In the genomic region with DNA sequence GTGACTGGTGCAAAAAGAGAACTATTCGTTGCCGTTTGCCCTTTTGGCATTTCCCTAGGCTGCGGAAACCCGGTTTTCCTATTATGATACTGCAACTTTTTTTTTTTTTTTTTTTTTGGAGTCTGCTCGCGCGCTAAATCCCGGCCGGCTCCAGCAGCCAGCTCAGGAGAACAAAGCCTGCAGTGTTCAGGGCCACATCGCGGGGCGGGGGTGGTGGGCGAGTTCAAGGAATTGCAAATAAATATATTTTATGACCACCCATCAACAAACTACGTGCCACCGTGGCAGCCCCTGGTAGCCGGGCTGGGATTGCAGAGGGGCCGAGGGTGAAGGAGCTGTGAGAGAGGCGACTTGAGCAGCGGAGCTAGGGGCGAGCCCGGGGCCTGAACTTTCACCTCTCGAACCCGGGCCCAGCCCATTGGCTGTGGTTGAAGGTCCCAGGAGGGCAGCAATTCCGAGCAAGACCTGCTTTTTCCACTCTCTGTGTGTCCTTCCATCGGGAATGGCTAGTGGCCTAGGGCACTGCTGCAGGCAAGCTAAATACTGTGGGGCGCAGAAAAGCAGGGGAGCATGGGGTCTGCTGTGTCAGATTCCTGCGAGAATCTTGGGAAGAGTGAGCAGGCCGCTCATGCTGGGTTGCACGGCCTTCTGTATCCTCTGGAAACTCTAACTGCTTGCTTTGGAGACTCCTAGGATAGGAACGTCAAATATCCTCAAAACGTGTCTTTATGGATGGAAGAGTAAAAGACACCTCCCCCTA, we compare ENCODE assay signal across 7 mouse cellular contexts. TPM values are rescaled to one million over a fixed set of nuclear protein-coding genes. Genes with fewer than 3 reads are reported as not detected.
A peak's percentile ranks its signal among the peaks of the same experiment; 100 is the strongest.
DNase-seq lines count a peak whose midpoint lies in the region; ATAC-seq and TF ChIP-seq lines count a peak whose summit lies in the region.

No protein-coding gene starts in this region.

- H3K4me3 ChIP-seq in forebrain, embryonic 14.5 days (ENCODE audit: low read depth, low read length): peak overlapping the region; percentile 15
- H3K4me3 ChIP-seq in hindbrain, postnatal 0 days (ENCODE audit: low read length): peak overlapping the region; percentile 25
- peak overlapping the region; percentile 37 for H3K4me3 ChIP-seq in midbrain, embryonic 12.5 days

- H3K27ac ChIP-seq in forebrain, embryonic 14.5 days (ENCODE audit: low read depth, low read length): no peak overlapping the region
- no peak overlapping the region for H3K27ac ChIP-seq in hindbrain, postnatal 0 days
- no peak overlapping the region; the same call in 1 of the 2 replicates for H3K27ac ChIP-seq in midbrain, embryonic 12.5 days (replicated peaks)

- no peaks in the 10 kb centered on the region for H3K9me3 ChIP-seq in forebrain, embryonic 14.5 days (replicated peaks; ENCODE audit: control insufficient read depth, low read length)
- H3K9me3 ChIP-seq in hindbrain, postnatal 0 days (ENCODE audit: low read length): no peaks in the 10 kb centered on the region
- no peaks in the 10 kb centered on the region for H3K9me3 ChIP-seq in midbrain, embryonic 12.5 days

- no peak for TF ChIP-seq CTCF in hindbrain, postnatal 0 days (IDR thresholded peaks at IDR 0.05; ENCODE audit: low read depth)

- 5% methylated on average over 31 of the region's 31 CpGs for WGBS in forebrain, embryonic 14.5 days
- 7% methylated on average over 31 of the region's 31 CpGs for WGBS in hindbrain, postnatal 0 days
- WGBS in midbrain, embryonic 12.5 days: 2% methylated on average over 31 of the region's 31 CpGs

- DNase-seq in right cerebral cortex, postnatal 14 days: peak; percentile 15
- DNase-seq in right cerebral cortex, adult 2 months (ENCODE audit: low spot score in 2 of 2): no peak
- DNase-seq in forebrain, embryonic 14.5 days (ENCODE audit: low spot score): peak; percentile 56
- DNase-seq in hindbrain, postnatal 0 days (ENCODE audit: low spot score): peak; percentile 44

- H3K27me3 ChIP-seq in forebrain, embryonic 14.5 days (replicated peaks; ENCODE audit: control insufficient read depth, insufficient read depth, low read length): 0 out of 2 replicates have a peak, but pooled peaks cover under 1% of the 10 kb centered on the region
- no peaks in the 10 kb centered on the region for H3K27me3 ChIP-seq in hindbrain, postnatal 0 days (ENCODE audit: insufficient read depth, low read length)
- peaks cover 5% of the 10 kb centered on the region for H3K27me3 ChIP-seq in midbrain, embryonic 12.5 days

- peak overlapping the region; percentile 88 for H3K4me2 ChIP-seq in forebrain, embryonic 14.5 days (ENCODE audit: low read length)
- peak overlapping the region; percentile 98 for H3K4me2 ChIP-seq in hindbrain, postnatal 0 days (ENCODE audit: low read depth, low read length)
- H3K4me2 ChIP-seq in midbrain, embryonic 12.5 days (replicated peaks): peak overlapping the region; percentile 93

- ATAC-seq in forebrain, embryonic 14.5 days: no peak
- ATAC-seq in hindbrain, postnatal 0 days: no peak
- ATAC-seq in midbrain, embryonic 12.5 days (ENCODE audit: low FRiP score, low read depth): 0 out of 2 replicates have a peak, but pooled peaks have one; percentile 3
- no peak for ATAC-seq in erythroid progenitor cell, adult 5-6 weeks (replicated peaks; ENCODE audit: low FRiP score, poor library complexity, severe bottlenecking)
- no peak for ATAC-seq in granulocyte monocyte progenitor cell, adult 5-6 weeks (replicated peaks; ENCODE audit: poor library complexity, severe bottlenecking)

- H3K9ac ChIP-seq in forebrain, embryonic 14.5 days (ENCODE audit: low read length): peak overlapping the region; percentile 56
- peak overlapping the region; percentile 38; the same call in 1 of the 2 replicates for H3K9ac ChIP-seq in hindbrain, postnatal 0 days (replicated peaks; ENCODE audit: low read length)
- peak overlapping the region; percentile 44 for H3K9ac ChIP-seq in midbrain, embryonic 12.5 days (replicated peaks)

- peaks cover 16% of the 10 kb centered on the region for H3K4me1 ChIP-seq in forebrain, embryonic 14.5 days (ENCODE audit: control insufficient read depth, insufficient read depth, low read length)
- peaks cover 9% of the 10 kb centered on the region for H3K4me1 ChIP-seq in hindbrain, postnatal 0 days (ENCODE audit: insufficient read depth, low read length)
- H3K4me1 ChIP-seq in midbrain, embryonic 12.5 days: peaks cover 37% of the 10 kb centered on the region

- H3K36me3 ChIP-seq in forebrain, embryonic 14.5 days (ENCODE audit: control insufficient read depth, insufficient read depth, low read length): no peaks in the 10 kb centered on the region
- H3K36me3 ChIP-seq in hindbrain, postnatal 0 days (ENCODE audit: insufficient read depth, low read length): no peaks in the 10 kb centered on the region
- no peaks in the 10 kb centered on the region for H3K36me3 ChIP-seq in midbrain, embryonic 12.5 days

RNA-seq across cellular contexts. Expression of a gene that starts 2.9 kb away (rescaled TPM):
- 26.3 and 35.9 TPM in 2 replicates for polyA plus RNA-seq in forebrain, embryonic 14.5 days (2014; fragmentation: Nextera tagmentation; extraction: Ambion mirVana)
- 42.0 and 69.7 TPM in 2 replicates for total RNA-seq in hindbrain, postnatal 0 days (2014; rRNA removed)
- polyA plus RNA-seq in hindbrain, postnatal 0 days (2015; fragmentation: Nextera tagmentation; extraction: Ambion mirVana): 28.2 and 34.6 TPM in 2 replicates
- 48.3 and 62.0 TPM in 2 replicates for polyA plus RNA-seq in midbrain, embryonic 12.5 days (2016; fragmentation: Nextera tagmentation; extraction: Ambion mirVana)
- total RNA-seq in erythroid progenitor cell, adult 5-6 weeks (2015; ENCODE audit: low replicate concordance): not detected in 2 replicates
- total RNA-seq in erythroid progenitor cell, adult 5-6 weeks (2017; ENCODE audit: low replicate concordance): 1.4 TPM in 1 of 2 replicates, not detected in the other
- total RNA-seq in granulocyte monocyte progenitor cell, adult 5-6 weeks (2014; fragmentation: Nextera tagmentation): not detected in 2 replicates
- total RNA-seq in granulocyte monocyte progenitor cell, adult 5-6 weeks (2017): not detected in 2 replicates

Comparison
In these comparisons a context has a peak if more than half of its experiments do, and no peak if none do; other contexts are left out.
1. DNase-seq: peak in right cerebral cortex, postnatal 14 days (single experiment), forebrain, embryonic 14.5 days (single experiment) and hindbrain, postnatal 0 days (single experiment); none in right cerebral cortex, adult 2 months (0 of 2).
2. RNA of a gene that starts 2.9 kb away (total RNA-seq): 42.0 to 69.7 TPM in hindbrain, postnatal 0 days; 1.4 TPM in erythroid progenitor cell, adult 5-6 weeks and not detected in granulocyte monocyte progenitor cell, adult 5-6 weeks; every median in the first group is over 10 times any median in the second.
3. Peak in every context shown above with its lines, with median percentiles within 50 percentile points of each other: H3K4me2 ChIP-seq, H3K4me3 ChIP-seq and H3K9ac ChIP-seq.